ENCODE assay signal across 8 mouse cellular contexts in the genomic region with DNA sequence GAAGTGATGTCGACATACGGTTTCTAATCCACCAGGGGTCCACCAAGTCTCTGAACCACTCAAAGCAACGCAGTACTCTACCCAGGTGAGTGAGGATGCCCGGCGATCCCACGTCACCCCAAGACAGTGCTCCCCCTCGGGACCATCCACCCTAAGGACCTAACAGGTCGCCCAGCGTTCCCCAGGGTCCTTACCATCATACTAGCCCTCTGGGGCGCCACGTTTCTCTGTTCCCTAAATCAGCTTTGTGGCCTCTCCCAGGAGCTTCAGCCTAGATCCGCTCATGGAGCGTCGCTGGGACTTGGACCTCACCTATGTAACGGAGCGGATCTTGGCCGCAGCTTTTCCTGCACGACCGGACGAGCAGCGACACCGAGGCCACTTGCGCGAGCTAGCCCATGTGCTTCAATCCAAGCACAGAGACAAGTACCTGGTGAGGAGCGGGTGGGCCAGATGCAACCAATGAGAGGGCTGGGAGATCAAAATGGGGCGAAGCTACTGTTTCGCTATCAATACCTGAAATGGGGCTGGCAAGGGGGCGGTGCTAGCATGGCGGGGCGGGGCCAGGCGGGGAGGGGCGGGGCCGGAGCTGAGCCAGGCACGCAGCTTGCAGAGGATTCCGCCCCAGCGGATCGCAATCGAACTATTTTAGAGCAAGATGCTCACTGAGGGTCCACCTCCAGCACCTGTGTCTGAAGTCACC. TPM values are rescaled to one million over a fixed set of nuclear protein-coding genes. Genes with fewer than 3 reads are reported as not detected.
A peak's percentile ranks its signal among the peaks of the same experiment; 100 is the strongest.
DNase-seq lines count a peak whose midpoint lies in the region; ATAC-seq and TF ChIP-seq lines count a peak whose summit lies in the region.

No protein-coding gene starts in this region.

- no peak for DNase-seq in lung, adult 2 months
- DNase-seq in lung, postnatal 36 days: no peak
- peak; percentile 24 for DNase-seq in c-Kit-positive CD71-positive TER-119-negative erythroid progenitor cells, embryonic 14.5 days (ENCODE audit: low read depth)
- no peak for DNase-seq in limb, embryonic 14.5 days (ENCODE audit: low spot score)
- DNase-seq in spleen, postnatal 14 days (ENCODE audit: low spot score in 2 of 2): no peak
- DNase-seq in layer of hippocampus, postnatal 14 days (ENCODE audit: low spot score in 2 of 2): no peak

- H3K4me3 ChIP-seq in lung, adult 2 months (replicated peaks; ENCODE audit: extremely low read depth, low read depth, low read length): peak overlapping the region; percentile 1
- H3K4me3 ChIP-seq in heart, embryonic 11.5 days (ENCODE audit: low read depth, low read length): peak overlapping the region; percentile 10
- H3K4me3 ChIP-seq in limb, embryonic 14.5 days (replicated peaks; ENCODE audit: low read length): peak overlapping the region; percentile 33
- peak overlapping the region; percentile 38 for H3K4me3 ChIP-seq in neural tube, embryonic 15.5 days (replicated peaks)

- peaks cover 16% of the 10 kb centered on the region for H3K36me3 ChIP-seq in heart, embryonic 11.5 days (ENCODE audit: control insufficient read depth, insufficient read depth, low read length)
- peaks cover 62% of the 10 kb centered on the region for H3K36me3 ChIP-seq in limb, embryonic 14.5 days (ENCODE audit: control insufficient read depth, insufficient read depth, low read length)
- H3K36me3 ChIP-seq in neural tube, embryonic 15.5 days: no peaks in the 10 kb centered on the region

- WGBS in lung, adult 2 months: 49% methylated on average over 38 of the region's 38 CpGs
- WGBS in heart, embryonic 11.5 days (ENCODE audit: insufficient replicate concordance): 14% methylated on average over 38 of the region's 38 CpGs
- 8% methylated on average over 37 of the region's 38 CpGs for WGBS in limb, embryonic 14.5 days
- 6% methylated on average over 38 of the region's 38 CpGs for WGBS in neural tube, embryonic 15.5 days

- H3K9me3 ChIP-seq in heart, embryonic 11.5 days (replicated peaks; ENCODE audit: control insufficient read depth, low read length): no peaks in the 10 kb centered on the region
- H3K9me3 ChIP-seq in limb, embryonic 14.5 days (ENCODE audit: control insufficient read depth, low read length): no peaks in the 10 kb centered on the region
- H3K9me3 ChIP-seq in neural tube, embryonic 15.5 days (replicated peaks): no peaks in the 10 kb centered on the region

- peak overlapping the region; percentile 39 for H3K4me2 ChIP-seq in heart, embryonic 11.5 days
- peak overlapping the region; percentile 78 for H3K4me2 ChIP-seq in limb, embryonic 14.5 days (replicated peaks; ENCODE audit: low read depth, low read length, severe bottlenecking)
- H3K4me2 ChIP-seq in neural tube, embryonic 15.5 days: peak overlapping the region; percentile 62

- H3K27me3 ChIP-seq in heart, embryonic 11.5 days (ENCODE audit: control insufficient read depth, insufficient read depth, low read length): no peaks in the 10 kb centered on the region; the same call in 1 of the 2 replicates
- no peaks in the 10 kb centered on the region for H3K27me3 ChIP-seq in limb, embryonic 14.5 days (ENCODE audit: control insufficient read depth, insufficient read depth, low read length)
- peaks cover 33% of the 10 kb centered on the region for H3K27me3 ChIP-seq in neural tube, embryonic 15.5 days (replicated peaks)

- no peak overlapping the region for H3K27ac ChIP-seq in heart, embryonic 11.5 days (ENCODE audit: low read depth, low read length)
- H3K27ac ChIP-seq in limb, embryonic 14.5 days (replicated peaks; ENCODE audit: low read depth, low read length): 0 out of 2 replicates have a peak overlapping the region, but pooled peaks have one; percentile 74
- H3K27ac ChIP-seq in neural tube, embryonic 15.5 days (replicated peaks): no peak overlapping the region

- TF ChIP-seq POLR2A in lung, adult 2 months (IDR thresholded peaks at IDR 0.05; ENCODE audit: borderline replicate concordance, extremely low read depth, low read depth, low read length): peak; percentile 10; the same call in 1 of the 2 replicates
- no peak for TF ChIP-seq POLR2A in limb, embryonic 14.5 days (IDR thresholded peaks at IDR 0.05; ENCODE audit: borderline replicate concordance, extremely low read depth, insufficient read depth, insufficient read length)

- ATAC-seq in heart, embryonic 11.5 days (replicated peaks; ENCODE audit: insufficient number of reproducible peaks, low FRiP score, low TSS enrichment): no peak
- no peak for ATAC-seq in limb, embryonic 14.5 days (ENCODE audit: low FRiP score, low read depth)
- peak; percentile 12; the same call in 1 of the 2 replicates for ATAC-seq in neural tube, embryonic 15.5 days (ENCODE audit: low FRiP score)

- H3K4me1 ChIP-seq in lung, adult 2 months (ENCODE audit: control insufficient read depth, insufficient read depth, low read length): peaks cover 28% of the 10 kb centered on the region
- peaks cover 56% of the 10 kb centered on the region for H3K4me1 ChIP-seq in heart, embryonic 11.5 days (ENCODE audit: control insufficient read depth, insufficient read depth, low read length)
- H3K4me1 ChIP-seq in limb, embryonic 14.5 days (ENCODE audit: control insufficient read depth, insufficient read depth, low read length): peaks cover 53% of the 10 kb centered on the region
- H3K4me1 ChIP-seq in neural tube, embryonic 15.5 days: peaks cover 66% of the 10 kb centered on the region

- H3K9ac ChIP-seq in heart, embryonic 11.5 days (ENCODE audit: low read depth, low read length): no peak overlapping the region
- H3K9ac ChIP-seq in limb, embryonic 14.5 days (ENCODE audit: low read depth, low read length, severe bottlenecking): peak overlapping the region; percentile 31; the same call in 1 of the 2 replicates
- 0 out of 2 replicates have a peak overlapping the region, but pooled peaks have one; percentile 17 for H3K9ac ChIP-seq in neural tube, embryonic 15.5 days (replicated peaks)

- TF ChIP-seq CTCF in lung, adult 2 months (IDR thresholded peaks at IDR 0.05; ENCODE audit: insufficient read depth, low read length): no peak

RNA-seq across cellular contexts. Expression of gene Tns2, which starts 6.7 kb away (rescaled TPM):
- polyA plus RNA-seq in lung, adult 2 months (2012; rRNA removed): 255 and 329 TPM in 2 replicates
- 25.0 and 25.4 TPM in 2 replicates for polyA plus RNA-seq in heart, embryonic 11.5 days (2014; fragmentation: Nextera tagmentation; extraction: Ambion mirVana)
- polyA plus RNA-seq in limb, embryonic 14.5 days (2012; rRNA removed): 114 and 134 TPM in 2 replicates
- 62.5 and 66.3 TPM in 2 replicates for polyA plus RNA-seq in limb, embryonic 14.5 days (2014; fragmentation: Nextera tagmentation; extraction: Ambion mirVana)
- 9.8 and 13.7 TPM in 2 replicates for polyA plus RNA-seq in neural tube, embryonic 15.5 days (2015; fragmentation: Nextera tagmentation; extraction: Ambion mirVana)
- 10 to 100 TPM; 10.0 to 15.8 TPM for total RNA-seq in layer of hippocampus, postnatal 14 days (2021)

RNA-seq across cellular contexts. Expression of gene Spryd3, which starts 29.1 kb away (rescaled TPM):
- 40.8 and 55.2 TPM in 2 replicates for polyA plus RNA-seq in lung, adult 2 months (2012; rRNA removed)
- polyA plus RNA-seq in heart, embryonic 11.5 days (2014; fragmentation: Nextera tagmentation; extraction: Ambion mirVana): 11.1 and 14.6 TPM in 2 replicates
- polyA plus RNA-seq in limb, embryonic 14.5 days (2012; rRNA removed): 37.4 and 39.8 TPM in 2 replicates
- polyA plus RNA-seq in limb, embryonic 14.5 days (2014; fragmentation: Nextera tagmentation; extraction: Ambion mirVana): 18.7 and 18.9 TPM in 2 replicates
- 83.6 and 96.0 TPM in 2 replicates for polyA plus RNA-seq in neural tube, embryonic 15.5 days (2015; fragmentation: Nextera tagmentation; extraction: Ambion mirVana)
- 100 to 1,000 TPM; 163 to 164 TPM for total RNA-seq in layer of hippocampus, postnatal 14 days (2021)

RNA-seq across cellular contexts. Expression of gene Eif4b, which starts 33.3 kb away (rescaled TPM):
- polyA plus RNA-seq in lung, adult 2 months (2012; rRNA removed): 47.3 and 87.1 TPM in 2 replicates
- 71.6 and 83.5 TPM in 2 replicates for polyA plus RNA-seq in heart, embryonic 11.5 days (2014; fragmentation: Nextera tagmentation; extraction: Ambion mirVana)
- polyA plus RNA-seq in limb, embryonic 14.5 days (2012; rRNA removed): 165 and 199 TPM in 2 replicates
- 133 and 134 TPM in 2 replicates for polyA plus RNA-seq in limb, embryonic 14.5 days (2014; fragmentation: Nextera tagmentation; extraction: Ambion mirVana)
- 72.6 and 87.1 TPM in 2 replicates for polyA plus RNA-seq in neural tube, embryonic 15.5 days (2015; fragmentation: Nextera tagmentation; extraction: Ambion mirVana)
- 100 to 1,000 TPM; 179 to 184 TPM for total RNA-seq in layer of hippocampus, postnatal 14 days (2021)

RNA-seq across cellular contexts. Expression of gene Igfbp6, which starts 37.3 kb away (rescaled TPM):
- 337 and 400 TPM in 2 replicates for polyA plus RNA-seq in lung, adult 2 months (2012; rRNA removed)
- polyA plus RNA-seq in heart, embryonic 11.5 days (2014; fragmentation: Nextera tagmentation; extraction: Ambion mirVana): 0.70 and 1.1 TPM in 2 replicates
- 6.2 and 8.1 TPM in 2 replicates for polyA plus RNA-seq in limb, embryonic 14.5 days (2012; rRNA removed)
- 11.7 and 11.9 TPM in 2 replicates for polyA plus RNA-seq in limb, embryonic 14.5 days (2014; fragmentation: Nextera tagmentation; extraction: Ambion mirVana)
- 3.2 and 3.5 TPM in 2 replicates for polyA plus RNA-seq in neural tube, embryonic 15.5 days (2015; fragmentation: Nextera tagmentation; extraction: Ambion mirVana)
- total RNA-seq in layer of hippocampus, postnatal 14 days (2021): 1 to 10 TPM; 3.0 to 4.0 TPM

RNA-seq across cellular contexts. Expression of gene Soat2, which starts 43.4 kb away (rescaled TPM):
- polyA plus RNA-seq in lung, adult 2 months (2012; rRNA removed): 1.1 and 1.2 TPM in 2 replicates
- 0.76 and 2.3 TPM in 2 replicates for polyA plus RNA-seq in heart, embryonic 11.5 days (2014; fragmentation: Nextera tagmentation; extraction: Ambion mirVana)
- polyA plus RNA-seq in limb, embryonic 14.5 days (2012; rRNA removed): 0.87 and 1.1 TPM in 2 replicates
- 0.48 and 0.76 TPM in 2 replicates for polyA plus RNA-seq in limb, embryonic 14.5 days (2014; fragmentation: Nextera tagmentation; extraction: Ambion mirVana)
- polyA plus RNA-seq in neural tube, embryonic 15.5 days (2015; fragmentation: Nextera tagmentation; extraction: Ambion mirVana): 0.06 and 0.68 TPM in 2 replicates
- total RNA-seq in layer of hippocampus, postnatal 14 days (2021): not detected
